Mouse (Mus musculus) Patski (cell line): ENCODE results near the gene Gm10282. TPM values are rescaled to one million over a fixed set of nuclear protein-coding genes. Genes with fewer than 3 reads are reported as not detected.

Source experiments
- ATAC-seq: fragments of 100-300 bp; one replicate; pipeline ENCODE4 v1.8.0; 2021
- CTCF ChIA-PET: fragments of 350-600 bp; sonication (Branson Sonifier 250); formaldehyde crosslinking; loops from one replicate; lab custom pipeline; 2022; ENCODE audit warnings: inconsistent platforms; lab: Charles Lee
- POLR2A ChIA-PET: fragments of 350-600 bp; sonication (Branson Sonifier 250); formaldehyde crosslinking; loops from one replicate; lab custom pipeline; 2022; ENCODE audit warnings: antibody characterized with exemption, inconsistent platforms; lab: Charles Lee
- DNase-seq: peaks from one replicate; pipeline ENCODE4 v3.0.0-alpha.2; 2011; ENCODE audit warnings: low read depth, low spot score
- H3K27me3 ChIP-seq: fragments of 371-371 bp; one replicate; pipeline ENCODE4 v1.5.1; 2021
- CTCF ChIP-seq: fragments of 100-300 bp; IDR thresholded peaks from one replicate; pipeline ENCODE4 v1.5.1; 2021
- in situ Hi-C: fragments of 300-500 bp; cut with MboI; formaldehyde crosslinking; loops from 3 replicates; pipeline ENCODE4 v1.11.1; 2018; ENCODE audit warnings: low pct_unique_long_range_greater_than_20kb, mixed read lengths
- polyA plus RNA-seq: library from polyadenylated mRNA; unstranded; gene quantifications from one replicate; pipeline ENCODE4 v1.2.3, GENCODE M21; 2021

Gene Gm10282
- polyA plus RNA-seq, 1 experiment from 2014 or later: 28.0 TPM

DNA sequence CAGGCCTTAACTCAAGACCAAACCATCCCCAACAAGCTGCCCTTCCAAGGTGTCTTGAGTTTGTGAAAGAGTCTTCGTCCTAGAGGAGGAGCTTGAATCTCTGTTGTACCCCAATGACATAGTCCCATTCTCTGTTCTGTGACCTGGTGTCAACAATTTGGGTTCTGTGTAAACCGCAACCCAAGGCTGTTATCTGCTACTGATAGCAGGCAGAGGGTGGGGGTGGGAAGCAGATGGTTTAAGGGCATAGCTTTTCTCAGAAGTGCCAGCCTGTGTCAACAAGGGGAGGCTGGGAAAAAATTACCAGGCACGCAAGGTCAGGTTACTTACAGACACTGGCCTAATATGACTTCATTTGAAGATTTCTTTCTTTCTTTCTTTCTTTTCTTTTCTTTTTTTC lies 27.8 kb downstream of the Gm10282 start:
- no peak for DNase-seq
- H3K27me3 ChIP-seq: no peaks in the 10 kb centered on the region
- in situ Hi-C loops: no loop called here
- ATAC-seq: no peak
- no peak for TF ChIP-seq CTCF
- CTCF ChIA-PET: no interaction called here
- POLR2A ChIA-PET: no interaction called here

DNA sequence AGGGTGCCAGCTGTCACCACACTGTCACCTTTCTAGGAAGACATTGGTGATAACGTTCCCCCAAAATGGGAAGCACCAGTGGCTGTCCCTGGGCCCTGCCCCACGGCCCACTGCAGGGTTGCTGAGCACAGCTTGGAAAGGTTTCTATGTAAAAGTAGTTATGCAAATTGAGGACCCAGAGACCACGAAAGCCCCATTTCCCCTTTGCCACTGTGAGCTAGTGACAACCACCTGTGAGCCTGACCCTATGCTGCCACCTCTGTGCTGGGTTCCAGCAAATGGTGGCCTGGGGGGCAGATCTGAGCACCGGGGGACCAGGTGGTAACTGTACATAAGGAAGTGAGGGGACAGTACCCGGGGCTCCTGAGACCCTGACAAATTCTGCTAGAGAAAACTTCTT lies 31.3 kb downstream of the Gm10282 start:
- DNase-seq (no peak), ATAC-seq (no peak)
- ChIA-PET CTCF (interaction anchor here (1.0 to 1.4 kb wide), 3 partner anchors 13 to 51 kb away, joined by 3 read pairs; no protein-coding TSS in a partner anchor), POLR2A (no interaction called here)
- H3K27me3 ChIP-seq: no peaks in the 10 kb centered on the region
- in situ Hi-C loops: no loop called here
- TF ChIP-seq CTCF: no peak

DNA sequence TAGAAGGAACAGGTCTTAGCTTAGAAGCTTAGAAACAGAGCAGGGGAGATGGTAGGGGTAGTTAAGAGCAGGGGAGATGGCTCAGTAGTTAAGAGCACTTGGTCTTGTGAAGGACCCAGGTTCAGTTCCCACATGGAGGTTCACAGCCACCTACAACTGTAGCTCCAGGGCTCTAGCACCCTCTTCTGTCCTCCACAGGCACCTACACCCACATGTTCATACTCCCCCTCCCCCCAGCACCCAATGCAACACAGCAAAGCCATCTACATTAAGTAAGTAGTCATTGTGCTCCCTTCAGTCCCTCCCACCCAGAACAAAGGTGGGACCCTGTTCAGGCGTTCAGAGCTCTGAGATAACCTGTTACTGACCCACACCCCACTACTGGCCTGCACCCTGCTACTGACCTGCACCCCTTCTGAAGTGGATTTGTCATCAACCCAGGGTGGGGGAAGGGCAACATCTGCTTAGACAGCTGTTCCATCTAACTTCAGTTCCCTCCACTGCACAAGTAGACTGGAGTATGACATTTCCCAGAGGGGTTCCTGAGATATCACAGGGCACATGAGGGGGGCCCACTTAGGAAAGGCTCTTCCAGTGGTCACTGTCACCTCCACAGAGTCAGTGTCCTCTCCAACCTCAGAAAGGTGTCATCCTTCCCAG lies 31.8 kb downstream of the Gm10282 start:
- no peak for TF ChIP-seq CTCF

DNA sequence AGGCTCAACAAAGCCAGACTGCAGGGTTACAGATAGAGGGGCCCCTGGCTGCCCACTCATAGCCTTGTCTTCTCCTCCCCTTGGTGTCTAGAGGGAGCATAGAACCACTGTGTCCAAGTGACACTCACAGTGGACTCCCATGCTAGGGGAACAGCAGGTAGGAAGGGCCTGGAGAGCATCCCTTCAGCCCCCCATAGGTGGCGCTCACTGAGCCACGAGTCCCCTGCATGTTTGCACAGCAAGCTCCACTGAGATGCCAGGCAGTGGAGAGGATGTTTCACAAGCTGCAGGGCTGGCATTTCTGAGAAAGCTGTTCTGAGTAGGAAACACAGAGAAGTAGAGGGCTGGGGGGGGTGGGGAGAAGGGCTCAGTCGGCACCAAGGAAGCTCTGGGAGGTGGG lies 32.7 kb downstream of the Gm10282 start:
- in situ Hi-C loops: no loop called here
- ChIA-PET CTCF (interaction anchor here (0.7 to 1.4 kb wide), 6 partner anchors 17 to 93 kb away, joined by 3 to 5 read pairs (median 3); no protein-coding TSS in a partner anchor), POLR2A (no interaction called here)
- peak; percentile 81 for TF ChIP-seq CTCF
- ATAC-seq (peak; percentile 84), DNase-seq (no peak)
- H3K27me3 ChIP-seq: no peaks in the 10 kb centered on the region

More for the DNA sequence above, 31.8 kb downstream of the Gm10282 start:
- ATAC-seq: no peak
- no peaks in the 10 kb centered on the region for H3K27me3 ChIP-seq
- DNase-seq: no peak
- ChIA-PET POLR2A (no interaction called here), CTCF (interaction anchor here (0.9 to 1.4 kb wide), 5 partner anchors 13 to 70 kb away, joined by 3 to 5 read pairs (median 3); no protein-coding TSS in a partner anchor)
- in situ Hi-C loops: no loop called here

DNA sequence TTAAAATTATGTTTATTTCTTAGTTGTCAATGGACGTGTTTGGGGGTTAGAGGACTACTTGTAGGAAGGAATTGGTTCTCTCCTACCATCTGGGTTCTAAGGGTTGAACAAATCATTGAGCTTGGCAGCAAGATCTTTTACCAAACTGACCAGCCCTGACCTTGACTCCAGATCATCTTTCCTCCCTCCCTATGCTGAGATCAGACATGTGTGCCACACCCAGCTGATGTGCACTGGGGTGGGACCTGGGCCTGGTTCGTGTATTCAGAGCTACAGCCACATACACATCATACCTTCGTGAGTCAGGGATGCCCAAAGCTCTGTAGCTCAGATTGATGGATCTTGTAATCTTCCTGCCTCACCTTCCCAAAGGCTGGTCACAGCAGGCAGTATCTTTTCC lies 33.4 kb downstream of the Gm10282 start:
- no peak for DNase-seq
- POLR2A ChIA-PET: interaction anchor here (0.6 kb wide), 1 partner anchor 109 kb away, joined by 5 read pairs; no protein-coding TSS in a partner anchor
- TF ChIP-seq CTCF: no peak
- in situ Hi-C loops: no loop called here
- H3K27me3 ChIP-seq: no peaks in the 10 kb centered on the region
- ATAC-seq: no peak
- CTCF ChIA-PET: interaction anchor here (1.1 to 1.7 kb wide), 5 partner anchors 9 to 93 kb away, joined by 3 to 6 read pairs (median 3); no protein-coding TSS in a partner anchor

DNA sequence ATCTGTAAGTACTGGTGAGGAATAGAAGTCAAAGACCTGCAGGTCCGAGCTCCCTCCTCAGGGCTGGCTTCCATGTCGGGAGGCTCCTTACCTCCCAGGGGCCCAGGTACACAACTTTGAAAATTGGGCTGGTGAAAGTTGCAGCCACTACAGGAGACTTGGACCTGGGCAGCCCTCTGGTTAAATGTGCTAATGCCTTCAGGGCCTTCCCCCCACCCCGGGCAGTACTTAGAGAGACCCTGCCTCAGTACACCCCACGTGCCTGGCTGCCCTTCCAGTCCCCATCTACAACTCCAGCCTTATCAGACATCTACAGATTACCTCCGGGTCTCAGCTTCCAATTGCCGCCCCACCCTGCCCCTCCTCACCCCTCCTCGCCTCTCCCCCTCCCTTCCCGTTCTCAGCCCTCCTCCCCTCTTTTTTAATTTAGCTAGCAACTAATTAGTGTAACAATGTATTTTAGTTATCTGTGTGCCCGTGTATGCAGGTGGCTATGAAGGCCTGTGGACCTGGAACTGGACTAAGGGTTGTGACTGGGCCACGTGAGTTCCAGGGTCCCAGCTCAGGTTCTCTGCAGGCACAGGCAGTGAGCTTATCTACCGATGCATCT lies 33.9 kb downstream of the Gm10282 start:
- TF ChIP-seq CTCF: no peak
- H3K27me3 ChIP-seq: no peaks in the 10 kb centered on the region
- in situ Hi-C loops: no loop called here
- DNase-seq: no peak
- no peak for ATAC-seq
- POLR2A ChIA-PET: interaction anchor here (0.6 kb wide), 1 partner anchor 110 kb away, joined by 5 read pairs; no protein-coding TSS in a partner anchor
- CTCF ChIA-PET: interaction anchor here (1.1 to 1.7 kb wide), 5 partner anchors 9 to 94 kb away, joined by 3 to 6 read pairs (median 3); no protein-coding TSS in a partner anchor

DNA sequence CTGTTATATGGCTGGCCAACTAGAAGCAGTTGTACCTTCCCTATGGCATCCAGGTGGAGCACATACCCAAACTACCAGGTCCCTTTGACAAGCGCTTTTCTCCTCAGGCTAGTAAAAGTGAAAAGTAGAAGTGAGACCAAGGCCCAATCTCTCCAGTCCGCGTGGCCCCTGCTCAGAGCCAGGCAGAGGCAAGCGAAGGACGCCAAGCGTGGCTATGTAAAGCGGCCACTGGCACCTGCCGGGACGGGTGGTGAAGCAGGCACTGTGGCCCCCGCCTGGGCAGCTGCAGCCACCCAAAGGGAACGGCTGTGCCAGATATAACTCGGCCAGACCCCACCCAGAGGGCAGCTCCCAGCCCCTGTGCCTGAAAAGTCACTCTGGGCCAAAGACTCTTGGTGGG lies 34.5 kb downstream of the Gm10282 start:
- in situ Hi-C loops: no loop called here
- POLR2A ChIA-PET: no interaction called here
- TF ChIP-seq CTCF: no peak

DNA sequence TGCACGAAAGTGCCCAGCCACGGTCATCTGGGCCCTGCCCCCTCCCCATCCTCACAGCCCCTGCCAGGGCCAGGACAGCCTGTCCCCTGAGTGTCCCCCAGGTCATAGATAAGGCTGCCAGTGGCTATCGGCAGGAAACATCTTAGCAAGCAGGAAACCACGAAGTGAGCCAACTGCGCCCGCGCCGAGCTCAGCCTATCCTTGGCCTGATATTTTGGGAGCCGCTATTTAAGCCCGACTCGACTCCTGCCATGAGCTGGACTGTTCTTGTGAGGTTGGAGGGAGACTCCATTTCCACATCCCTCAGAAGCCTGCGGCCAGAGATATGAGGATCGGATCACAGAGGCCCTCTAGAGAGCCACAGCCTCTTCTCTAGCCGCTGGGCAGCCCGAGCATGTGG lies 36.7 kb downstream of the Gm10282 start:
- no peaks in the 10 kb centered on the region for H3K27me3 ChIP-seq
- TF ChIP-seq CTCF: no peak
- in situ Hi-C loops: loop anchor here (5.0 kb wide), 1 partner anchor 99 kb away; no protein-coding TSS in a partner anchor
- ChIA-PET CTCF (interaction anchor here (1.2 to 1.5 kb wide), 2 partner anchors 25 to 26 kb away, joined by 3 read pairs; no protein-coding TSS in a partner anchor), POLR2A (interaction anchor here (0.6 kb wide), 1 partner anchor 92 kb away, joined by 3 read pairs; no protein-coding TSS in a partner anchor)
- DNase-seq (no peak), ATAC-seq (no peak)

More for the DNA sequence above, 34.5 kb downstream of the Gm10282 start:
- ATAC-seq: no peak
- CTCF ChIA-PET: interaction anchor here (1.3 to 1.7 kb wide), 2 partner anchors 8 to 95 kb away, joined by 4 to 6 read pairs; no protein-coding TSS in a partner anchor
- no peaks in the 10 kb centered on the region for H3K27me3 ChIP-seq
- DNase-seq: no peak

DNA sequence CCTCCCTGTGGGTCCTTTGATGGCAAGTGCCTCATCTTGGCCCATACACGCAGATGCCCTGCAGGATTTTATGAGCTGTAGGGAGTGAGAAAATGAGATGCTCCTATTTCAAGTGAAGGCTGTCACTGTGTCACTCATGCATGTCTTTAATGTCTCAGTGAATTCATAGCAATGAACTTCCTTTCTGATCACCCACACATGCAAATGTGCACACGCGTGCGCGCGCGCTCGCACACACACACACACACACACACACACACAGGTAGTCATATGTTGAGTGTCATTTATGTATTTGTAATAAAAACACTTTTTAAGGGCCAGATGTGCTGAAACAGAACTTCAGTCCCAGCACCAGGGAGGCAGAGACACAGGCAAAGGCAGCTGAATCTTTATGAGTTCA lies 38.0 kb downstream of the Gm10282 start:
- H3K27me3 ChIP-seq: no peaks in the 10 kb centered on the region
- in situ Hi-C loops: loop anchor here (5.0 kb wide), 1 partner anchor 100 kb away; no protein-coding TSS in a partner anchor
- ATAC-seq (no peak), DNase-seq (no peak)
- CTCF ChIA-PET: interaction anchor here (1.2 kb wide), 1 partner anchor 27 kb away, joined by 3 read pairs; no protein-coding TSS in a partner anchor
- TF ChIP-seq CTCF: no peak
- POLR2A ChIA-PET: interaction anchor here (0.7 kb wide), 2 partner anchors 52 to 969 kb away, joined by 3 to 5 read pairs; no protein-coding TSS in a partner anchor

DNA sequence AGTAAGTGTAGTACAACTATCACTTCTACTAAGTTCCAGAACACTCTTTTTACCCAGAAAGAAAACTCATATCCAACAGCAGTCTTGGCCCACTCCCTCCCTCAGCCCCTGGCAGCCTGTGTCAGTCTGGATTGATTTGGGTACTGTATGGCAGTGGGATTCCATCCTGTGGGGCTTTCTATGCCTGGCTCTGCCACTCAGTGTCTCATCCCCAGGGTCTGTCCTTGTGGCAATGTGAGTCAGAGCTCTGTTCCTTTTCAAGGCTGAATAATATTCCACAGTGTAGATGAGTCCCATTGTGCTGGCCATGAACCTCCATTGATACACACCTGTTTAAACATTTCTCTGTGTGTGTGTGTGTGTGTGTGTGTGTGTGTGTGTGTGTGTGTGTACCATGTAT lies 38.4 kb downstream of the Gm10282 start:
- no peak for ATAC-seq
- ChIA-PET CTCF (no interaction called here), POLR2A (interaction anchor here (0.6 to 0.7 kb wide), 2 partner anchors 132 to 969 kb away, joined by 3 to 5 read pairs; no protein-coding TSS in a partner anchor)
- H3K27me3 ChIP-seq: no peaks in the 10 kb centered on the region
- DNase-seq: no peak
- in situ Hi-C loops: loop anchor here (5.0 kb wide), 1 partner anchor 101 kb away; no protein-coding TSS in a partner anchor
- no peak for TF ChIP-seq CTCF
